Mouse (Mus musculus) brain, embryonic 14.5 days (tissue): ENCODE data around the gene Bbs9. TPM values are rescaled to one million over a fixed set of nuclear protein-coding genes. Genes with fewer than 3 reads are reported as not detected.

Source experiments
- DNase-seq: peaks from one replicate; pipeline ENCODE4 v3.0.0-alpha.2; 2011; ENCODE audit warnings: low read depth
- CTCF ChIP-seq: fragments of 200-500 bp; IDR thresholded peaks from 2 replicates; pipeline ENCODE4 v1.5.1; 2012; ENCODE audit warnings: inconsistent platforms, mild to moderate bottlenecking, moderate library complexity, borderline replicate concordance; ENCODE audit not compliant: insufficient read depth, insufficient read length; ENCODE audit errors: extremely low read depth
- POLR2A ChIP-seq: fragments of 200-500 bp; IDR thresholded peaks from 2 replicates; pipeline ENCODE4 v1.6.1; 2012; ENCODE audit warnings: mild to moderate bottlenecking, inconsistent platforms, borderline replicate concordance; ENCODE audit not compliant: poor library complexity, insufficient read depth, insufficient read length, severe bottlenecking; ENCODE audit errors: extremely low read depth
- polyA plus RNA-seq: library from polyadenylated mRNA; depleted of rRNA; stranded (reverse); fragments of >200 nt; gene quantifications from 2 replicates; pipeline ENCODE4 v1.2.3, GENCODE M21; 2012

The Bbs9 gene
- polyA plus RNA-seq, 1 experiment: 21.4 TPM

DNA sequence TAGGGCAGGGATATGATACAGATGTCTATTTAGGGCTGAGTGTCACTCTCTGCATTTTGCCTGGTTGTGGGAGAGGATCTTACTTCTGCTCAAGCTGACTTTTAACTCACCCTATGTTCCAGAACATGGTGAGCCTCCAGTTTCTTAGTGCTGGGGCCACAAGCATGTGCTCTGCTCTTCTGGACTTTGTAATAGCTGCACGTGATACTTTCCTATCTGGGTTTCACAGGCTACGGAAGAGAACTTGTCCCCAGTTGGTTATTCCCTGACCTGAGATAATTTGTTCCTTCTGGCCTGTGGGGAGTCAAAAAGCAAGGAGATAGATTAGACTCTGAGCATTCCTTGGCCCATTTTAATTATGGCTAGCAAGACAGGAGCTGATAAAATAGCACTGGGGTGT is 30.1 kb downstream of the Bbs9 start:
- no peak for DNase-seq
- TF ChIP-seq POLR2A (no peak), CTCF (no peak)

DNA sequence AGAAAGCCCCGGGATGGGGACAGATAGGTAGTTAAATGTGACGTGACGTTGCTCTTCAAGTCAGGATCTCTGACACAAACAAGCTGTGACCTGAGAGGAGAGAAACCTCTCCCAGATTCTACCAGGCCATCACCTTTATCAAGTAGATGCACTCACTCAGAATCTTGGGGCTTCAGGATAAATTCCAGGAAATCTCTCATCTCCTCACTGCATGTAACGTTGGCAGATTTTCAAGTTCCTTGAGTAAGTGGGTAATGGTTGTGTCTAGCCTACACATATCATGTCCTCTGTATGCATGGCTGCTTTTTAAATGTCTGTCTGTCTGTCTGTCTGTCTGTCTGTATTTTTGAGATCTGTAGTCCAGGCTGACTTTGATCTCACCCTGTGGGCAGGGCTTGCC is 39.6 kb downstream of the Bbs9 start:
- TF ChIP-seq POLR2A (no peak), CTCF (no peak)
- DNase-seq: no peak

DNA sequence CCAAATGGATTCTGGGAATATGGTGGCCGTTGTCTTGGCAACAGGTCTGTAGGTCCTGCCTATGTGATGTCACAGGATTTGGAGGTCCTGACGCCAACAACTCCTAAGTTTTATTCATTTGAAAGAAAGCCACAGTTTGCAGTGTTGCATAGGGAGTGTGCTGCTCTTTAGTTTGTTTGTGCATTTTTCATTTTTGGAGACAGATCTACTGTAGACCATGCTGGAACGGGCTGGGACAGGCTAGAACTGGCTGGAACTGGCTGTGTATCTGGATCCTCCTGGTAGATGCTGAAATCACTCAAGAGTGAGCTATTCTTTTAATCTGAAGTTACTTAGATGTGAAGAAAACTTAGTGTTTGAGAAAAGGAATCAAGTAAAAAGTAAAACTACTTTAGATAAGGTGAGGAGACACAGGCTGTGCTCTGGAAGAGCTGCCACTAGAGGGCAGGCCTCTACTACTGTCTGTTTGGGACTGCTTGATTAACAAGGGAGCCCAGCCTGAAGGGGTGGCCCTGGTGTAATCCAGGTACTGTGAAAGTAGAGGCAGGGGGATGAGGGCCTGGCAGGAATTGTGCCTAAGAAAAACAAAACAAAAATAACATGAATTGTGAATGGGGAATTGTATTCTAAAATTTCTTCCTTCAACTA is 43.0 kb downstream of the Bbs9 start:
- DNase-seq: peak; percentile 76
- TF ChIP-seq CTCF (peak; percentile 79; the same call in 1 of the 2 replicates), POLR2A (no peak)

DNA sequence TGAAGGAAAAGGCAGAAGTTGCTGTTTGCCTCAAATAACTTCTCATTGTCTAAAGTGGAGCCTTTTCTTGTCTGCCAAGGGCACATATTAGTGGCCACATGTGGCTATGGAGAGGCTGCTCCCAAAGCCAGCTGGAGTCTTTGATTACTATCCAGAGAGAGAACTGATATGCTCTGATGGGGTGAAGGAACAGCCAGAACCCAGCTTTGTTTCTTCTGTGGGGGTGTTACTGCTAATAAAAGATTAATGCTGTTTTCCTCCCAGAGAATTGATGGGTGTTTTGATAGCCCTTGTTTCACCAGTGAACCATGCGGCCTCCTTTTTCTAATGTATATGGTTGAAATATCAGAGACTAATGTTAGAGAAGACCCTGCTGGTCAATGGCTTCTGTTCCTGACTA is 47.9 kb downstream of the Bbs9 start:
- DNase-seq: no peak
- no peak for TF ChIP-seq CTCF
- TF ChIP-seq POLR2A: no peak

DNA sequence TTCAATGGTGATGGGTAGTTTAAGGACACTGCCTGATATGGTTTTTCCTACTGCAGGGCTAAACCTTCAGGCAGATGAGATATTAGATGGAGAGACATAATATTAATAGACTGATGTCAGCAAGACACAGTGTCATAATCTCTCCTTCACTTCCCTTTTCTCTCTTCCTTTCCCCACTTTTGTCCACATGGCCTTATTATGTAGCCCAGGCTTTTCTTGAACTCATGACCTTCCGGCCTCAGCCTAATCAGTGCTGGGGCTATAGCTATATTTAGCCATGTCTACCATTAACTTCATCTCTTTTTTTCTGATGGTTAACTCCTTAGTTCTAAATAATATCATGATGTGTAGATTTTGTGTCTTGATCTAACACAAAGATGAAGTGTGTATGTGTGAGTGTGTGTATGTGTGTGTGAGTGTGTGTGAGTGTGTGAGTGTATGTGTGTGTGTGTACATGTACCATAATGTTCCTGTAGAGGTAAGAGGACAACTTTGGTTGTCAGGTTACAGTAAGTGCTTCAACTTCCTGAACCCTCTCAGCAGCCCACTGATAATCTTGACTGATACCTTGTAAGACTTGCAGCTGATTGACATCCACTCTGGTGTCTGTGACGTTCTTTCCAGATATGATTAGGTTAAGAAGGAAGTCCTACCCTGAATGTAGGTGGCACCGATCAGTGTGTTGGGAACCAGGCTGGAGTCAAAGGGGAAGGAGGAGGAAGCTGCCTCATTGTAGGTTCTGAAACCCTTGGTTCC is 55.4 kb downstream of the Bbs9 start:
- TF ChIP-seq POLR2A (no peak), CTCF (no peak)
- no peak for DNase-seq

DNA sequence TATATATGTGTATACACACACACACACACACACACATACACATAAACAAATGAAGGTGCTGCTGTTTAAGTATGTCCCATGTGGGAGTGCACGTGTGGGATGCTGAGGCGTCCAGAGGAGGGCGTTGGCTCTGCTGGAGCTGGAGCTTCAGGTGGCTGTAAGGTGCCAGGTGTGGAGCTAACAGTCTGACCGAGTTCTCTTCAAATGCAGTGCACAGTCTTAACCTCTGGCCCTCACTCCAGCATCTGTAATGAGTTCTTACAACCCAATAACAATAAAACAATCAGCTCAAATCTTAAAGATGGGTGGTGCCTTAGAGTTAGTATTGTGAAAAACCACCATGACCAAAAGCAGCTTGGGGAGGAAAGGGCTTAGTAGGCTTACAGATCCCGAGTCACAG is 56.6 kb downstream of the Bbs9 start:
- no peak for TF ChIP-seq CTCF
- TF ChIP-seq POLR2A: no peak
- no peak for DNase-seq

DNA sequence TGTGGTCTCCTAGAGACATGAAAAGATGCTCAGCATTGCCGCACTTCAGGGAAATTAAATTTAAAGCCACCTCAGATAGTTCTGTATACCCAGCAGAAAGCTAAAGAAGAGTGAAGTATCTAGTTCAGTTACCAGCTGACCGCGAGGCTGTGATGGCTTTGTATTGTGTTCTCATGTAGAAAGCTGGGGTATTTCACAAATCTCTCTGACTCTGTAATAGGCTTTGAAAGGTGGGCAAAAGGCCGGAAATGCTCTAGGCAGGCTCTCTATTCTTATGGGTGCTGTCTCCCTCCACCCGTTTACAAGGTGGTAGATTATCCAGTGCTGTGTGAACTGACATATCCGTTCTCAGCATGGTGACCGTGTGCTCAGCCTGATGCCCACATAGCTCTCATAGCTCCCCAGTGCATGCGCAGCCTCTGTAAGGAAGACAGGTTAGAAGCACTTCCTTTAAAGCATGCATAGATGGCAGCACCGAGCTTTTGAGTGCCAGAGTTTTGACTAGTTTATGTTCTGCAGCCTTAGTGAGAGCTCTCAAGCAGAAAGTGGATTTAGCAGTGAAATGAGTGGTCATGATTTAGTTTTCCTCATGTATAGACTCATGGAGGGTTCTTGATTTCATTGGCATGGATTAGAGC is 57.4 kb downstream of the Bbs9 start:
- peak; percentile 92 for DNase-seq
- TF ChIP-seq CTCF (peak; percentile 67; the same call in 1 of the 2 replicates), POLR2A (no peak)

DNA sequence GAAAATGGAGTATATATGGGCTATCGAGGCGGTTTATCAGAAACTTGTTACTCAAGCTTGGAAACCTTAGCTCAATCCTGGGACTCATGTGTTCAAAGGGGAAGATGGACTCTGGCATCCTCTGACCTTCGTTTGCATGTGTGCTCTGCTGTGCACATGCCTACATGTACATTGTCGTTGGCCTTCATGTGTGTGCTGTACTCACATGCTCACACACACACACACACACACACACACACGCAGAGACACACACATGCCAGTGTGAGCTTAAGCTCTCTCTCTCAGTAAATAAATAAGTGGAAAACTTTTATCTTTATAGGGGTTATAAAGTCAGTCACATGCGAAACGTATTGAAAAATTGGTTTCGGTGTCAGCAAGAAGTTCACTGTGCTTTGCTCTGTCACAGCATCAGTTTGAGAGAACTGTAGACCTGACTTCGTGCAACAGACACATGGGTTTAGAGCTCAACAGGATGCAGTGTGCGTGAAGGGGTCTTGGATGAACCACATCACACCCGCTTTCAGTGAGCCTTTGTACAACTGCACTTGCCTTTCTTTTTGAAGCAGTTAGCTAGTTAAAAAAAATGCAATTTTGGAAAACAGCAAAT is 62.4 kb downstream of the Bbs9 start:
- no peak for TF ChIP-seq POLR2A
- no peak for TF ChIP-seq CTCF
- no peak for DNase-seq

DNA sequence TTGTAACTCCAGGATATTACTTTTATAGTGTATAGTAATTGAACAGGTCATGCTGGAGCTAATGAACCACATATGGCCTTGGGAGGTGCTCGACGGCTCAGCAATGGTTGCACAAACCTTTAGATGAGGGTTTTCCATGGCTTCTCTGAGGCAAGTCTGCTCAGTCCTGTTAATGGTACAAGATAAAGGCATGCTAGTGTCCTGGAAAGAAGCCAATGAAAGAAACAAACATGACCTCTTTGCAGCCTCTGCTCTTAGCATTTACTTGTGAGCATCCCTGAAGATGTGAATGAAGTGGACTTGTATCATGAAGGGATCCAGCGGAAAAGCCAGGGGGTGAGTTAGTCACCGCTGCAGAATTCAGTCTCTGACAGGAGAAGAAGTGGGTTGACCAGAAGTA is 64.0 kb downstream of the Bbs9 start:
- TF ChIP-seq POLR2A (no peak), CTCF (no peak)
- DNase-seq: no peak

DNA sequence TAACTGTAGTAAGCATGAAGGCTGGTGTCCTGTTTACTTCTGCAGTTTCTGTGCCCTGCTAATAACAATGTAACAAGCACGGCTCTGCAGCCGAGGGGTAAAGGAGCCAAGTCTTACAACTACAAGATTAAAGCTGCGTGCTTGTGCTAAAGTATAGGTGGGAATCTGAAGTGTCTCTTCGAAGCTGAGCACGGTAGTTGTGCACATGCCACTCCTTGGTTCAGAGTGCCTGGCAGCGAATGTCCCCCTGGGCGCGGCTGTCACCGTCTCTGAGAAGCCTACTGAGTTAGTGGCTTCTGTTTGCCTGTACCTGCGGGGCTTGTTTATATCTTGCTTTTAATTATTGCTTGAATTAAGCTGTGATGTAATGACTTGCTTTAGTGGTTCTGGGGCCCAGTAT is 65.6 kb downstream of the Bbs9 start:
- TF ChIP-seq CTCF: no peak
- TF ChIP-seq POLR2A: no peak
- no peak for DNase-seq

DNA sequence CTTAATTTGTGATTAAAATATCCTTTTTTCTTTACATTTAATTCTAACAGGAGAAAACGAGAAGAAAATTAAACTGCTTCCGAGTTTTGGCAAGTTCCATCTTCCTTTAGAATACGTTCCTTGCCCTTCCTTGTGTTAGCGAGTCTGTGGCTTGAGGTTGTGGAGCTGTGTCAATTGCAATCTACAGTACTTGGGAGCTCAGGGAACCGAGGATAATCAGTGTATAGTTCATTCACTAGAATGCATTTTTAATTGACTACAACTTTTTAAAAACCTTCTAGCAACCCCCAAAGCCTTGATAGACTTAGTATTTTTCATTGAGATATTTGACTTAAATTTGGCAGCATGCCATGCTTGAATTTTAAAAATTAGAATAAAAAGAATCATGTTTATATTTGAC is 68.0 kb downstream of the Bbs9 start:
- TF ChIP-seq CTCF (no peak), POLR2A (no peak)
- DNase-seq: peak; percentile 70
